Mouse (Mus musculus) ES-Bruce4 (cell line): Measurements from ENCODE around the gene Rsl1d1. TPM values are rescaled to one million over a fixed set of nuclear protein-coding genes. Genes with fewer than 3 reads are reported as not detected.

ENCODE experiments used
- H3K27ac ChIP-seq: 2 replicates; pipeline ENCODE4 v1.5.1; 2012; ENCODE audit warnings: low read length, inconsistent platforms; ENCODE audit not compliant: insufficient read depth
- H3K27me3 ChIP-seq: 2 replicates; pipeline ENCODE4 v1.6.1; 2012; ENCODE audit warnings: mild to moderate bottlenecking, low read length, inconsistent platforms; ENCODE audit not compliant: control insufficient read depth, poor library complexity, insufficient read depth, severe bottlenecking
- H3K36me3 ChIP-seq: 2 replicates; pipeline ENCODE4 v1.6.1; 2012; ENCODE audit warnings: inconsistent platforms, mild to moderate bottlenecking, low read length, moderate library complexity; ENCODE audit not compliant: control insufficient read depth, poor library complexity, insufficient read depth, severe bottlenecking
- H3K4me1 ChIP-seq: one replicate; pipeline ENCODE4 v1.8.1; 2011; ENCODE audit warnings: low read length; ENCODE audit not compliant: control insufficient read depth, insufficient read depth
- H3K4me3 ChIP-seq: 2 replicates; pipeline ENCODE4 v1.5.1; 2011; ENCODE audit warnings: low read depth, mild to moderate bottlenecking, low read length
- H3K9ac ChIP-seq: 2 replicates; pipeline ENCODE4 v1.6.1; 2012; ENCODE audit warnings: low read depth, mild to moderate bottlenecking, inconsistent platforms; ENCODE audit not compliant: poor library complexity, severe bottlenecking
- H3K9me3 ChIP-seq: replicated peaks from 2 replicates; pipeline ENCODE4 v1.6.1; 2012; ENCODE audit warnings: mild to moderate bottlenecking, low read length, inconsistent platforms; ENCODE audit not compliant: control insufficient read depth, poor library complexity, insufficient read depth, severe bottlenecking
- CTCF ChIP-seq: IDR thresholded peaks from one replicate; pipeline ENCODE4 v1.8.1; 2011; ENCODE audit warnings: low read depth, low read length
- EP300 ChIP-seq: IDR thresholded peaks from 2 replicates; pipeline ENCODE4 v1.6.1; 2011; ENCODE audit warnings: low read depth, low read length; ENCODE audit not compliant: insufficient read depth
- POLR2A ChIP-seq: IDR thresholded peaks from one replicate; pipeline ENCODE4 v1.8.1; 2011; ENCODE audit warnings: low read length; ENCODE audit not compliant: insufficient read depth
- polyA plus RNA-seq: library from polyadenylated mRNA; stranded (reverse); fragments of >200 nt; gene quantifications from 2 replicates; pipeline ENCODE4 v1.2.4, GENCODE M21; 2011; ENCODE audit warnings: low read depth; ENCODE audit not compliant: missing spikeins, insufficient read depth, insufficient read length

Rsl1d1 gene
- polyA plus RNA-seq = 341 and 391 TPM in 2 replicates

- peaks cover 49% of the 10 kb centered on the region for H3K36me3 ChIP-seq
- peak; percentile 88 for TF ChIP-seq POLR2A
- TF ChIP-seq CTCF = no peak
- 0 out of 2 replicates have a peak, but pooled peaks have one; percentile 25 for TF ChIP-seq EP300
- H3K4me3 ChIP-seq = peak within 1 kb of the TSS; percentile 95
These were observed at the start of gene Rsl1d1 for GRCm38 (mm10) chr16:11202571-11203554. Gene Rsl1d1, minus strand, starts transcription at chr16:11203331.

GRCm38 (mm10) chr16:11247791-11248190 is 44.7 kb upstream of the Rsl1d1 start:
- H3K4me1 ChIP-seq = no peaks in the 10 kb centered on the region
- H3K27ac ChIP-seq = no peak overlapping the region
- no peaks in the 10 kb centered on the region for H3K9me3 ChIP-seq
- 0 out of 2 replicates have a peak, but pooled peaks cover 5% of the 10 kb centered on the region for H3K36me3 ChIP-seq
- no peaks in the 10 kb centered on the region for H3K27me3 ChIP-seq
- no peak overlapping the region for H3K4me3 ChIP-seq
- TF ChIP-seq EP300 (no peak), POLR2A (no peak), CTCF (no peak)
- H3K9ac ChIP-seq = no peak overlapping the region

More at GRCm38 (mm10) chr16:11202571-11203554, at the start of gene Rsl1d1:
- H3K27ac ChIP-seq = peak within 1 kb of the TSS; percentile 30; the same call in 1 of the 2 replicates
- no peaks in the 10 kb centered on the region for H3K4me1 ChIP-seq
- no peaks in the 10 kb centered on the region for H3K27me3 ChIP-seq
- no peaks in the 10 kb centered on the region for H3K9me3 ChIP-seq
- H3K9ac ChIP-seq = peak within 1 kb of the TSS; percentile 74

- Histone ChIP-seq H3K27ac (no peak overlapping the region), H3K27me3 (no peaks in the 10 kb centered on the region), H3K4me3 (peak overlapping the region; percentile 3; the same call in 1 of the 2 replicates), H3K9me3 (no peaks in the 10 kb centered on the region), H3K9ac (no peak overlapping the region), H3K4me1 (no peaks in the 10 kb centered on the region), H3K36me3 (0 out of 2 replicates have a peak, but pooled peaks cover 5% of the 10 kb centered on the region)
- TF ChIP-seq EP300 = no peak
- TF ChIP-seq CTCF = no peak
- TF ChIP-seq POLR2A = no peak
These were observed 42.6 kb upstream of the Rsl1d1 start for GRCm38 (mm10) chr16:11245767-11246166.

DNA sequence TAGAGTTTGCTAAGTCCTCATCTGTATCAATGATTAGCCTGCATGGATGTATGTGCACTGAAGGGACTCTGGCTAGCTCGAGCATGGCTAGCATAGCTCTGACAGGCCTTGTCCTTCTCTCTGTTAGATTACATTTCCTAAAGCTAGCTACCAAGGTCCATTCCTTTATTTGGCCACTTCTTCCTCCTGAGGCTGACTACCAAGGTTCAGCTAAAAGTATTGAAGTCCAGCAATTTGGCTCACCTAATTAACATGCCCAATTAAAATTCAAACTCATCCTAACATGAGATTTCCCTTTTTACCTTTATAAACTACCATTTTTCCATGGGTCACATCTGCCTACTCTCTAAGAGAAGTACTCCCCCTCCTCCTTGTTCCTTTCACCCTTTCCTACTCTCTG is 39.3 kb upstream of the Rsl1d1 start:
- H3K4me3 ChIP-seq = no peak overlapping the region
- TF ChIP-seq POLR2A (no peak), EP300 (no peak), CTCF (no peak)
- no peaks in the 10 kb centered on the region for H3K4me1 ChIP-seq
- no peak overlapping the region for H3K27ac ChIP-seq
- H3K9me3 ChIP-seq = no peaks in the 10 kb centered on the region
- H3K9ac ChIP-seq = no peak overlapping the region
- H3K36me3 ChIP-seq = peaks cover 14% of the 10 kb centered on the region
- no peaks in the 10 kb centered on the region for H3K27me3 ChIP-seq

DNA sequence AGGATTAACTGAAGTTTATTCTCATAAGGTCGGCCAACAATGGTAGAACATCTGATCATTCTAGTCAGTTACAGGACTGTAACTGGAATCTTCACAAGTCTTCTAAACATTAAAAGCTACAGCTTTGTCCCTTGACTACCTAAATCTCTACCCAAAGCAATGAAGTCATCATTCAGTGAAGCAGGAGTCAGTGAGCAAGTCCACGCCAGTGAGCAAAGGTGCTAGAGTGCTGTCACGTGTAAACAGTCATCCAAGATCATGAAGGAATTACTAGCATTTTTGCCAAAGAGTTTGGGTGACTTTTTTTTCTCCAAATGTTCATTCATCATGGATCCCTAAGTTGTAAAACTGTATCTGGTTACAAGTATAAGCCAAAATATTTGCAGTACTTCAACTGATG is 14.7 kb upstream of the Rsl1d1 start:
- H3K27me3 ChIP-seq = no peaks in the 10 kb centered on the region
- no peak overlapping the region for H3K27ac ChIP-seq
- peaks cover 48% of the 10 kb centered on the region for H3K36me3 ChIP-seq
- H3K9me3 ChIP-seq = no peaks in the 10 kb centered on the region
- H3K4me1 ChIP-seq = no peaks in the 10 kb centered on the region
- H3K9ac ChIP-seq = no peak overlapping the region
- no peak overlapping the region for H3K4me3 ChIP-seq
- TF ChIP-seq EP300 = no peak
- TF ChIP-seq POLR2A = no peak
- TF ChIP-seq CTCF = no peak
